Mouse (Mus musculus): Measurements from ENCODE around the gene Gm853.

Gm853 gene

DNA sequence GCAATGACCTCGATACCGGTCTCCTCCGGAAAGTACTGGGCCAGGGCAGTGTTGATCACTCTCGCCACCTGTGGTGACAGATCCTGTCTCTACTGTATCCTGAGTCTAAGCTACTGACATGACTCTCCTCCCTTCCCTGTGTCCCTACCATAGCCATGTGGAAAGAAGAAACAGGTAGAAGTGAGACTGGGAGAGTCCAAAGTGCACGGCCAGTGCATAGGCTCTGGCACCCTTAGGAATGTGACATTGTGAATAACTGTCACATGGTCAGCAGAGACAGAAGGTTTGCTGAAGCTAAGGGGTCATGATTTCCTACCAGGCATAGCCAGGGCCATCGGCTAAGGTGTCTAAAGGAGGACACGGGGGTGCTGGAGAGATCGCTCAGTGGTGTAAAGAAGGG is 6.8 kb downstream of the Gm853 start:
- DNase-seq (ENCODE audit: extremely low read depth, low read depth): no peak

DNA sequence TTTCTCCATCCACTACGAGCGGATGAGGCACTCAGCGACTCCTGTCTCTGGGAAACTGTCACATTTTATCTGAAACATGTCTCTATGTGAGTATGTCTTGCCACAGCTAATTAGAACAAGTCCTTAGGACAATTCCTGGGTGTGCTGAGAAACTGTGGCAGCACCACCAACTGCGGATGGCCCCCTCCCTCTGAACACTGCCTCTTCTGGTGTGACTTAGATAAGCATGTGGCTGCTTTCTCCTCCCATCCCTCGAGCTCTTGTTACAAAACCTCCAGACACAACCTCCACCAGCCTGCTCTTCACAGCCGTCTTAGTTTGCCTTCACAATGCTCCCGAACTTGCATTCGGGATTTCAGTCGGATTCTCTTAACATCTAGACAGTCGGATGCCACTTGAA is 8.3 kb downstream of the Gm853 start:
- peak; percentile 68 for DNase-seq (ENCODE audit: extremely low read depth, low read depth)

- DNase-seq (ENCODE audit: extremely low read depth, low read depth): no peak
Observed at GRCm38 (mm10) chr4:130213197-130213596, 9.0 kb downstream of the Gm853 start.

DNA sequence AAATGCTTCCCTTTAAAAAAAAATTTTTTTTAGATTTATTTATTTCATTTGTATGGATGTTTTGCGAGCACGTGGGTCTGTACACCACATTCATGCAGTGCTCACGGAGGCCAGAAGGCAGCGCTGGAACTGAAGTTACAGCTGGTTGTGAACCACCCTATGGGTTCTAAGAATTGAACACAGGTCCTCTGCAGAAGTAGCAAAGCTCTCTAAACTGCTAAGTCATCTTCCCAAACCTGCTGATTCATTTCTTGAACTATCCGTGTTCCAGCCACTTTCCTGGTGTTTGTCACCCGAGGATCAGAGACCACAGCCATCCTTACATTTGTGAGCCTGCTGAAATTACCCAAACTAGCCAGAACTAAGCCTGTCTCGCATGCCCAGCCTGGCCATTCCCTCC is 9.8 kb downstream of the Gm853 start:
- DNase-seq (ENCODE audit: extremely low read depth, low read depth): peak; percentile 62

DNA sequence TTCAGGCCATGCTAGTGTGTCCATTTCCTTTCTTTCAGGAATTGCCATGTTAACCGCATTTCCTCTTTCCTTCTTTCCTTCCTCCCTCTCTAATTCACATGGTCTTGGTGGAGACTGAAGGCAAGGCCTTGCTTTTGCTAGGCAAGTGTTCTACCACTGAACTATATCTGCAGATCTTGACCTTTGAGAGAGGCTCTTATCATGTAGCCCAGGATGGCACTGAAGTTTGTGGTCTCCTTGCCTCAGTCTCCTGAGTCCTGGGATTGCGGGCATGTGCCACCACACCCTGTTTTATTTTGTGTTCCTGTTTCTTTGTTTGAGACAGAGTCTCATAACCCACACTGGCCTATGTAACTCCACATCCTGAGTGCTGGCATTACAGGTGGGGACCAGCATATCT is 10.3 kb downstream of the Gm853 start:
- peak; percentile 55 for DNase-seq (ENCODE audit: extremely low read depth, low read depth)

GRCm38 (mm10) chr4:130198694-130199670 is 23.2 kb downstream of the Gm853 start:
- DNase-seq (ENCODE audit: extremely low read depth, low read depth): peak; percentile 79

- DNase-seq (ENCODE audit: extremely low read depth, low read depth): peak; percentile 47
Observed at GRCm38 (mm10) chr4:130196542-130196941, 25.7 kb downstream of the Gm853 start.

DNA sequence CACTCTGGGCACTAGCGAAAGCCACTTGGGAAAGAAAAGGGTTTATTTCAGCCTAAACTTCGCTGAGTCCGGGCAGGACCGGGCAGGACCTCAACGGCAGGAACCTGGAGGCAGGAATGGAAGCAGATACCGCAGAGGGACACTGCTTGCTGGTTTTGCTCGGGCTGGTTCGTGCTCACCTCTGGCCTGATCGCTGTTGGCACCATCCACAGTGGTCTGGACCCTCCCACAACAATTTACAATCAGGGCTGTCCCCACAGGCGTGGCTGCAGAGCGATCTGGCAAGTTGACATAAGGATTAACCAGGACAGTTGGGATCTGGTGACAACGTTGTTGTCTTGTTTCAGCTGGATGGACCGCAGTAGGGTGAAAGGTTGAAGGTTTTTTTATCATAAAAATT is 26.3 kb downstream of the Gm853 start:
- no peak for DNase-seq (ENCODE audit: extremely low read depth, low read depth)

GRCm38 (mm10) chr4:130192266-130192665 is 29.9 kb downstream of the Gm853 start:
- DNase-seq (ENCODE audit: extremely low read depth, low read depth): no peak

GRCm38 (mm10) chr4:130189606-130190005 is 32.6 kb downstream of the Gm853 start:
- no peak for DNase-seq (ENCODE audit: extremely low read depth, low read depth)

GRCm38 (mm10) chr4:130188806-130189297 is 33.3 kb downstream of the Gm853 start:
- peak; percentile 85 for DNase-seq (ENCODE audit: extremely low read depth, low read depth)

GRCm38 (mm10) chr4:130186891-130187290 is 35.3 kb downstream of the Gm853 start:
- no peak for DNase-seq (ENCODE audit: extremely low read depth, low read depth)

DNA sequence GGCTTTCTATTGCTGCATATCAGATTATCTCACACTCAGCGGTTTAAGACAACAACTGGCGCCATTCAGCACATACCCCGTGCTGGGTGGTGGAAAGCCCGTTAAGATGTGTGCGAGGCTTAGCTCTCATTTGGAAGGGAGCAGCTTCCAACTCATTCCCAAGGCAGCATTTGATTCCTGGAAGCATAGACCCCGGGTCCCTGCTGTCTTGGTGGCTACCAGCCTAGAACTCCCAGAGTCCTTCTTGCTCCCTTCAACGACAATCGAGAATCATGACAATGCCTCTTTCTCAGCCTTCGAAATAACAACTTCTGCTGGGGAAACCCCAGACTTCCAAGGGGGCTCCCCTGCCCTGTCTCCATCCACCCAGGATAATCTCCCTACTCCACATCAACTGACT is 35.8 kb downstream of the Gm853 start:
- no peak for DNase-seq (ENCODE audit: extremely low read depth, low read depth)

GRCm38 (mm10) chr4:130183879-130184278 is 38.3 kb downstream of the Gm853 start:
- no peak for DNase-seq (ENCODE audit: extremely low read depth, low read depth)

GRCm38 (mm10) chr4:130183023-130183422 is 39.2 kb downstream of the Gm853 start:
- no peak for DNase-seq (ENCODE audit: extremely low read depth, low read depth)

- DNase-seq (ENCODE audit: extremely low read depth, low read depth): no peak
Observed at GRCm38 (mm10) chr4:130181886-130182285, 40.3 kb downstream of the Gm853 start.

DNA sequence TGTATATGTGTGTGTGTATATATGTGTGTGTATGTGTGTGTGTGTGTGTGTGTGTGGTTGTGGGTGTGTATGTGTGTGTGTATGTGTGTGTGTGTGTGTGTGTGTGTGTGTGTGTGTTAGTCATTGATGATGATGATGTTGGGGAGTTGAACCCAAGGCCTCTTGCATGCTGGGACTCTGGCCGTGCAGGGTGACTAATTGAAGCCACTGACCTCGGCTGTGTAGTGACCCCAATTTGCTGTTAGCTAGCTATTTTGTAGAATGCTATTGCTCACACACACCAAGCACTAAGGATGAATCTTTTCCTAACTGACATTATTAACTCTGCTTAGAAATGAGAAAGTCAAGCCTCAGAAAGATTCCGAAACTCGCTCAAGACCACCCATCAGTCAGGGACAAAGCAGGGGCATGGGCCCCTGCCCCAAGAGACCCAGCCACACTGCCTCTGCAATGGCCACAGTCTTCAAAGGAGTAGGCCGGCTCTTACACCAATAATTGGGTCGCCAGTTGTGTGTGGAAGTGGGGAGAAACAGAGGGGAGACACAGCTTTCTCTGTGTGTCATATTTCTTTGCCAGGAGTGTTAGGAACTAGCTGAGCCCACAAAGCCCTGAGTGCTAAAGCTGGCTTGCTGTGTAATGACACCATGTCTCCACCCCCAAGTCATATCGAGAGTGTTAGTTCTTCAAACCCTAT is 41.1 kb downstream of the Gm853 start:
- no peak for DNase-seq (ENCODE audit: extremely low read depth, low read depth)

GRCm38 (mm10) chr4:130179876-130180275 is 42.3 kb downstream of the Gm853 start:
- DNase-seq (ENCODE audit: extremely low read depth, low read depth): no peak

GRCm38 (mm10) chr4:130177536-130177935 is 44.7 kb downstream of the Gm853 start:
- no peak for DNase-seq (ENCODE audit: extremely low read depth, low read depth)

DNA sequence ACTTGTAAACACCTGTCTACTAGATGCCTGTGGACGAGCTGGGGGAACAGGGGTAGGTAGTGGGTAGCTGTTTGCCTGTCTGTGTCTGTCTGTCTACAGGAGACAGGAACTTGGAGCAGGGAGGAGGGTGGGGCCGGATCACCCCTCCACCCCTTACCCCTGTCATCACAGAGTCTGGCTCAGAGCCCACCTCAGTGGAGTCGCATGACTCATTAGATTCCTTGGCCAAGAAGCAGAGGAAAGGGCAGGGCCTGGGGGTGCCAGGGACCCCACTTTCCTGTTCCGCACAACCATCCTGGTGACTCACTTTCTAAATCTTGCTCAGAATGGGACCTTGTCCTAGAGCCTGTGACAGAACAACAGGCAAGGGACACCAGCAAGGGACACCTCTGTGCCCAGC is 45.1 kb downstream of the Gm853 start:
- DNase-seq (ENCODE audit: extremely low read depth, low read depth): no peak

DNA sequence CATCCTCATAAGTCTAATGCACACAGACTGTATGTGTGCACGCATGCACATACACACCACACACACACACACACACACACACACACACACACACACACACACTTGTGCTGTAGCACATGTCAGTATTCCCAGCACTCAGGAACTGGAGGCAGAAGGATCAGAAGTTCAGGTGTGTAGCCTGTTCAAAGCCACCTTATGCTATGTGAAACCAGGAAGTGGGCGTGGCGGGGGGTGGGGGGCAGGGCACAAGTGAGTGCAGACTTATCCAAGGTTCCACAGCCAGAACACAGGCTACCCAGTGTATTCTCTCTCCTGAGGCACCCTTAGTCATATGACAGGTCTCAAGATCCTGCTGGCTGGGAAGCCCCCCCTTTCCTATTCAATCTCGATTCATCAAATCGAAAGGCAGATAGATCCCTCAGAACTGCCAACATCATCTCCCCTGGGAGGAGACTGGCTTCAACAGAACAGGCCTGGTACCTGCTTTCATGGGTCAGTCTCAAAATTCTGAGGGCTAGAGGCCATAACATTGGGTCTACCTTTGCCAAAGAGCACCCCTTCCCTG is 46.0 kb downstream of the Gm853 start:
- no peak for DNase-seq (ENCODE audit: extremely low read depth, low read depth)
